Mouse (Mus musculus): ENCODE results near the gene Olfr926. TPM values are rescaled to one million over a fixed set of nuclear protein-coding genes. Genes with fewer than 3 reads are reported as not detected.
"Not testable (repeated sequence)": the region's sequence is repeated elsewhere in the genome, so short reads cannot be mapped to it uniquely, and the experiment has no call there.

Olfr926 gene
- not detected for total RNA-seq (2021)
- long read RNA-seq, experiment 1 = 0 reads
- long read RNA-seq, experiment 2 = 0 reads

- DNase-seq (ENCODE audit: low spot score in 2 of 2) = no peak
These were observed at the start of gene Olfr926 for GRCm38 (mm10) chr9:38876826-38877225. Olfr926 (plus strand) TSS chr9:38877126.

GRCm38 (mm10) chr9:38833027-38833426, 43.9 kb upstream of the Olfr926 start:
- no peak for DNase-seq (ENCODE audit: low spot score in 2 of 2)

- DNase-seq (ENCODE audit: low spot score in 2 of 2) = no peak
These were observed 32.8 kb upstream of the Olfr926 start, which contains the start of gene Olfr924 for GRCm38 (mm10) chr9:38844149-38844548. Olfr924 (plus strand) TSS chr9:38844449.

- DNase-seq (ENCODE audit: low spot score in 2 of 2) = no peak
These were observed 22.2 kb upstream of the Olfr926 start, which contains the start of gene Olfr26 for GRCm38 (mm10) chr9:38854760-38855159. Olfr26 (plus strand) TSS chr9:38855060.

- not testable (repeated sequence) for DNase-seq (ENCODE audit: low spot score in 2 of 2)
These were observed 2.0 kb upstream of the Olfr926 start for GRCm38 (mm10) chr9:38874880-38875279.

Other genes starting within 250 kb of the Olfr926 start
- not detected for gene Olfr916, start 217.3 kb upstream of the Olfr926 start, total RNA-seq (2021)
- gene Olfr917, start 211.3 kb upstream of the Olfr926 start, total RNA-seq (2021) = not detected
- not detected for gene Olfr918, start 202.5 kb upstream of the Olfr926 start, total RNA-seq (2021)
- not detected for gene Olfr919, start 173.5 kb upstream of the Olfr926 start, total RNA-seq (2021)
- 10 to 100 TPM; 11.0 to 11.7 TPM for gene Vwa5a, start 158.9 kb upstream of the Olfr926 start, total RNA-seq (2021)
- gene Olfr920, start 124.8 kb upstream of the Olfr926 start, total RNA-seq (2021) = under 1 TPM in 1 of 2 experiments, not detected in 1; 0.12 TPM
- gene Olfr921, start 104.1 kb upstream of the Olfr926 start, total RNA-seq (2021) = not detected
- gene Olfr922, start 62.5 kb upstream of the Olfr926 start, total RNA-seq (2021) = not detected
- gene Olfr923, start 50.6 kb upstream of the Olfr926 start, total RNA-seq (2021) = not detected
- not detected for gene Olfr924, start 32.7 kb upstream of the Olfr926 start, total RNA-seq (2021)
- not detected for gene Olfr26, start 22.1 kb upstream of the Olfr926 start, total RNA-seq (2021)
- gene Olfr930, start 52.7 kb downstream of the Olfr926 start, total RNA-seq (2021) = not detected
- not detected for gene Olfr933, start 95.2 kb downstream of the Olfr926 start, total RNA-seq (2021)
- gene Olfr934, start 111.2 kb downstream of the Olfr926 start, total RNA-seq (2021) = not detected
- gene Olfr935, start 122.6 kb downstream of the Olfr926 start, total RNA-seq (2021) = not detected
- not detected for gene Olfr146, start 146.3 kb downstream of the Olfr926 start, total RNA-seq (2021)
- gene Olfr937, start 187.8 kb downstream of the Olfr926 start, total RNA-seq (2021) = not detected
- gene Olfr938, start 201.8 kb downstream of the Olfr926 start, total RNA-seq (2021) = not detected